Mouse (Mus musculus) kidney, adult 2 months (tissue): ENCODE results near the gene Coro7.

Experiments
- CTCF ChIP-seq: fragments of 200-500 bp; conservative IDR thresholded peaks from 2 replicates; pipeline ENCODE4 v1.5.1; 2011; ENCODE audit warnings: low read depth, mild to moderate bottlenecking, control low read depth, low read length, moderate library complexity, mixed read lengths; ENCODE audit not compliant: insufficient read depth, insufficient read length
- POLR2A ChIP-seq: fragments of 200-500 bp; IDR thresholded peaks from one replicate; pipeline ENCODE4 v1.6.1; 2011; ENCODE audit warnings: low read depth, low read length, control low read depth

GRCm38 (mm10) chr16:4701211-4701610 is 21.6 kb upstream of the Coro7 start:
- no peak for TF ChIP-seq CTCF
- no peak for TF ChIP-seq POLR2A
